Comparison of ENCODE assay signal across 8 mouse cellular contexts in the genomic region with DNA sequence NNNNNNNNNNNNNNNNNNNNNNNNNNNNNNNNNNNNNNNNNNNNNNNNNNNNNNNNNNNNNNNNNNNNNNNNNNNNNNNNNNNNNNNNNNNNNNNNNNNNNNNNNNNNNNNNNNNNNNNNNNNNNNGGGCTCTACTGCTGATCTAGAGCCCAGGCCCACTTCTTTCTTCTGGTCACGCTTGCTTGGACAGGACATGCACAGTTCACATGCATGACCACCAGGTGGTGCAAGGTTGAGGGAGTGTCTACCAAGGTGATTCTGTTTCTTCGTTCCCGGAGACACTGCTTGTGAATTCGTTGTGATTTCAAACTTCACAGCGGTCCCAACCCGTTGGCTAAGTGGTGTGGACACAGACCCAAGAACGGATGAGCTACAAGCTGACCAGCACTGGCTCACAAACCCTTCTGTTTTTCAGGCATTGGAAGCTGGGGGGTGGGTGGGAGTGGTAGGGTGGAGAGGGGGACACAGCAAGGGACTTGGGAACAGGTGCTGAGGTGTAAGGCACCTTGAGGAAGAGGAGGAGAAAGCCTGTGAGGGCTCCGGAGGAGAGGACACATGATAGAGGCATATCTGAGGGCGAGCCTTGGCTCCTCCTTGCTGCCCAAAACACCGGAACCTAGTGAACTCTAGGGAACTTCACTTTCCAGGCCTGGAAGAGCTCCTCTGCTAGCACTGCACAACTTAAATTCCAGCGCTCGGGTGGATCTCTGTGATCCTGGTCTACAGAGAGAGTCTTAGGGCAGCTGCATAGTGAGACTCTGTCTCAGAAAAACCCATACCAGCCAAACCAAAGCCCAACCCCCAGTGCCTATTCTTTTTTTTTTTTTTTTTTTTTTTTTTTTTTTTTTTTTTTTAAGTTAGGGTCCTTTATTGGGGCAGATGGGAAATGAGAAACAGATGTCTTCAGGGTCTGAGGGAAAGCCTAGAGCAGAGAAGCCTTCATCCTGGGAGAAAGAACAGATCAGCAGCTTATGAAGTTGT. TPM values are rescaled to one million over a fixed set of nuclear protein-coding genes. Genes with fewer than 3 reads are reported as not detected.
DNase-seq lines count a peak whose midpoint lies in the region; ATAC-seq and TF ChIP-seq lines count a peak whose summit lies in the region.

No protein-coding gene starts in this region.

- peaks cover 2% of the 10 kb centered on the region for H3K9me3 ChIP-seq in CH12.LX (replicated peaks; ENCODE audit: low read length)
- no peaks in the 10 kb centered on the region for H3K9me3 ChIP-seq in forebrain, embryonic 10.5 days
- no peaks in the 10 kb centered on the region for H3K9me3 ChIP-seq in heart, embryonic 16.5 days (replicated peaks; ENCODE audit: control insufficient read depth, low read length)
- no peaks in the 10 kb centered on the region for H3K9me3 ChIP-seq in lung, embryonic 14.5 days (ENCODE audit: low read depth, low read length)

- no peak; the same call in 1 of the 2 replicates for TF ChIP-seq EP300 in CH12.LX (IDR thresholded peaks at IDR 0.05; ENCODE audit: low read length)

- WGBS in forebrain, embryonic 10.5 days = 19% methylated on average over 12 of the region's 12 CpGs
- 12% methylated on average over 12 of the region's 12 CpGs for WGBS in heart, embryonic 16.5 days
- WGBS in lung, embryonic 14.5 days = 17% methylated on average over 12 of the region's 12 CpGs
- WGBS in olfactory bulb, adult 2 months = 24% methylated on average over 12 of the region's 12 CpGs

- DNase-seq in CH12.LX (ENCODE audit: extremely low read depth) = peak; percentile 93
- DNase-seq in forebrain, embryonic 10.5 days (ENCODE audit: extremely low spot score, low spot score) = peak; percentile 79
- peak; percentile 85 to 87 for DNase-seq in kidney, postnatal 25 days
- peak; percentile 91 for DNase-seq in lung, embryonic 14.5 days
- DNase-seq in thymus, postnatal 0 days (ENCODE audit: low spot score) = peak; percentile 83

- H3K4me3 ChIP-seq in CH12.LX (replicated peaks in 1 of 3; ENCODE audit: low read depth in 2 of 3, low read length in 2 of 3, poor library complexity in 1 of 3) = peak overlapping the region in 1 of 3 experiments; percentile 33
- peak overlapping the region; percentile 36 for H3K4me3 ChIP-seq in brown adipose tissue, adult 24 weeks (ENCODE audit: insufficient read depth, low read depth, low read length)
- peak overlapping the region; percentile 26 for H3K4me3 ChIP-seq in forebrain, embryonic 10.5 days
- peak overlapping the region; percentile 34 for H3K4me3 ChIP-seq in heart, embryonic 16.5 days (ENCODE audit: low read length)
- peak overlapping the region; percentile 18 for H3K4me3 ChIP-seq in lung, embryonic 14.5 days (ENCODE audit: low read depth, low read length)
- H3K4me3 ChIP-seq in olfactory bulb, adult 2 months (ENCODE audit: insufficient read depth, low read depth, low read length) = no peak overlapping the region

- H3K4me2 ChIP-seq in CH12.LX (ENCODE audit: insufficient read depth, low read depth, poor library complexity, severe bottlenecking) = peak overlapping the region; percentile 27
- peak overlapping the region; percentile 66 for H3K4me2 ChIP-seq in heart, embryonic 16.5 days (ENCODE audit: low read depth, low read length)
- peak overlapping the region; percentile 55 for H3K4me2 ChIP-seq in lung, embryonic 14.5 days

- no peaks in the 10 kb centered on the region for H3K79me2 ChIP-seq in CH12.LX (replicated peaks; ENCODE audit: control insufficient read depth, extremely low read depth, insufficient read depth, poor library complexity, severe bottlenecking)

- H3K27me3 ChIP-seq in CH12.LX (replicated peaks) = no peaks in the 10 kb centered on the region
- 0 out of 2 replicates have a peak, but pooled peaks cover 3% of the 10 kb centered on the region for H3K27me3 ChIP-seq in forebrain, embryonic 10.5 days (ENCODE audit: poor library complexity, severe bottlenecking)
- H3K27me3 ChIP-seq in heart, embryonic 16.5 days (ENCODE audit: control insufficient read depth, insufficient read depth, low read length) = no peaks in the 10 kb centered on the region
- no peaks in the 10 kb centered on the region for H3K27me3 ChIP-seq in lung, embryonic 14.5 days (ENCODE audit: insufficient read depth, low read length)

- H3K9ac ChIP-seq in CH12.LX (ENCODE audit: insufficient read depth, low read depth) = no peak overlapping the region
- peak overlapping the region; percentile 60 for H3K9ac ChIP-seq in heart, embryonic 16.5 days (ENCODE audit: low read length)
- 0 out of 2 replicates have a peak overlapping the region, but pooled peaks have one; percentile 10 for H3K9ac ChIP-seq in lung, embryonic 14.5 days

- no peaks in the 10 kb centered on the region for H3K36me3 ChIP-seq in CH12.LX (replicated peaks in 1 of 2; ENCODE audit: control insufficient read depth in 1 of 2, insufficient read depth in 1 of 2, low read length in 1 of 2)
- H3K36me3 ChIP-seq in forebrain, embryonic 10.5 days (replicated peaks) = no peaks in the 10 kb centered on the region
- H3K36me3 ChIP-seq in heart, embryonic 16.5 days (ENCODE audit: control insufficient read depth, insufficient read depth) = no peaks in the 10 kb centered on the region
- H3K36me3 ChIP-seq in lung, embryonic 14.5 days (ENCODE audit: insufficient read depth) = no peaks in the 10 kb centered on the region

- H3K27ac ChIP-seq in CH12.LX (ENCODE audit: insufficient read depth, low read depth) = peak overlapping the region; percentile 56; the same call in 1 of the 2 replicates
- H3K27ac ChIP-seq in brown adipose tissue, adult 24 weeks (replicated peaks; ENCODE audit: low read depth, low read length) = no peak overlapping the region
- peak overlapping the region; percentile 67 for H3K27ac ChIP-seq in forebrain, embryonic 10.5 days
- H3K27ac ChIP-seq in heart, embryonic 16.5 days (ENCODE audit: low read length) = peak overlapping the region; percentile 20; the same call in 1 of the 2 replicates
- H3K27ac ChIP-seq in lung, embryonic 14.5 days (ENCODE audit: low read depth) = peak overlapping the region; percentile 52; the same call in 1 of the 2 replicates
- no peak overlapping the region for H3K27ac ChIP-seq in olfactory bulb, adult 2 months (ENCODE audit: insufficient read depth, low read depth, low read length)

- in situ Hi-C loops in CH12.LX (cut with MboI; ENCODE audit: low pct_ligation_motif_present, low pct_unique_long_range_greater_than_20kb, low sequenced_read_pairs) = loop anchor here (5.0 kb wide), 2 partner anchors 133 to 348 kb away; a partner anchor contains a TSS

- no peak for TF ChIP-seq POLR2A in CH12.LX (IDR thresholded peaks at IDR 0.05; ENCODE audit: low read depth, low read length)
- no peak for TF ChIP-seq POLR2A in olfactory bulb, adult 2 months (IDR thresholded peaks at IDR 0.05; ENCODE audit: insufficient read depth, low read depth, low read length)

- H3K4me1 ChIP-seq in CH12.LX (ENCODE audit: control insufficient read depth in 1 of 2, insufficient read depth in 2 of 2) = peaks cover 10 to 50% of the 10 kb centered on the region in 2 experiments
- no peaks in the 10 kb centered on the region for H3K4me1 ChIP-seq in brown adipose tissue, adult 24 weeks (ENCODE audit: control insufficient read depth, insufficient read depth, insufficient read length, low read length)
- peaks cover 34% of the 10 kb centered on the region for H3K4me1 ChIP-seq in forebrain, embryonic 10.5 days
- H3K4me1 ChIP-seq in heart, embryonic 16.5 days (ENCODE audit: control insufficient read depth, insufficient read depth, low read length) = peaks cover 5% of the 10 kb centered on the region
- peaks cover 4% of the 10 kb centered on the region; the same call in 1 of the 2 replicates for H3K4me1 ChIP-seq in lung, embryonic 14.5 days (ENCODE audit: insufficient read depth)
- H3K4me1 ChIP-seq in olfactory bulb, adult 2 months (ENCODE audit: control insufficient read depth, insufficient read depth, low read length) = peaks cover 11% of the 10 kb centered on the region

- dilution Hi-C loops in CH12.LX (cut with MboI; ENCODE audit: extremely low pct_ligation_motif_present, extremely low pct_unique_long_range_greater_than_20kb, low sequenced_read_pairs) = no loop called here

- TF ChIP-seq RAD21 in CH12.LX (IDR thresholded peaks at IDR 0.05; ENCODE audit: low read depth, low read length) = peak; percentile 89

- peak; percentile 80 to 96 for TF ChIP-seq CTCF in CH12.LX (conservative IDR thresholded peaks at IDR 0.05 in 1 of 2, IDR thresholded peaks at IDR 0.05 in 1 of 2; ENCODE audit: low read depth in 2 of 2, low read length in 2 of 2)
- peak; percentile 98 for TF ChIP-seq CTCF in lung, embryonic 14.5 days (IDR thresholded peaks at IDR 0.05; ENCODE audit: low read depth)
- TF ChIP-seq CTCF in olfactory bulb, adult 2 months (IDR thresholded peaks at IDR 0.05; ENCODE audit: insufficient read depth, low read depth, low read length) = peak; percentile 62

- peak; percentile 66 for ATAC-seq in heart, embryonic 16.5 days (replicated peaks; ENCODE audit: extremely low read depth, insufficient read depth, low FRiP score)
- ATAC-seq in lung, embryonic 14.5 days (ENCODE audit: insufficient read depth) = peak; percentile 44

RNA-seq across cellular contexts. Expression of a gene that starts 16.8 kb away (rescaled TPM):
- total RNA-seq in CH12.LX (2012; rRNA removed) (93.4 and 108 TPM in 2 replicates), CH12.LX (2014; rRNA removed) (182 and 183 TPM in 2 replicates)
- 111 and 118 TPM in 2 replicates for polyA plus RNA-seq in CH12.LX (2012; ENCODE audit: insufficient read length, low read depth)
- polyA plus RNA-seq in brown adipose tissue, adult 24 weeks (2012; ENCODE audit: insufficient read depth, insufficient read length, missing spikeins) = 35.8 and 42.9 TPM in 2 replicates
- polyA plus RNA-seq in forebrain, embryonic 10.5 days (2016; fragmentation: Nextera tagmentation; extraction: Ambion mirVana) = 196 and 198 TPM in 2 replicates
- polyA plus RNA-seq in heart, embryonic 16.5 days (2015; fragmentation: Nextera tagmentation; extraction: Ambion mirVana) = 101 and 102 TPM in 2 replicates
- 159 and 165 TPM in 2 replicates for polyA plus RNA-seq in lung, embryonic 14.5 days (2014; fragmentation: Nextera tagmentation; extraction: Ambion mirVana)
- not detected in 2 replicates for polyA plus RNA-seq in olfactory bulb, adult 2 months (2012; ENCODE audit: insufficient read depth, insufficient read length, low replicate concordance, missing spikeins)
- polyA plus RNA-seq in thymus, postnatal 0 days (2015; fragmentation: Nextera tagmentation; extraction: Ambion mirVana) = 158 and 161 TPM in 2 replicates

RNA-seq across cellular contexts. Expression of a gene that starts 52.6 kb away (rescaled TPM):
- total RNA-seq in CH12.LX (2012; rRNA removed) (67.9 and 127 TPM in 2 replicates), CH12.LX (2014; rRNA removed) (117 and 170 TPM in 2 replicates)
- polyA plus RNA-seq in CH12.LX (2012; ENCODE audit: insufficient read length, low read depth) = 412 and 485 TPM in 2 replicates
- polyA plus RNA-seq in brown adipose tissue, adult 24 weeks (2012; ENCODE audit: insufficient read depth, insufficient read length, missing spikeins) = 160 and 462 TPM in 2 replicates
- 570 and 635 TPM in 2 replicates for polyA plus RNA-seq in forebrain, embryonic 10.5 days (2016; fragmentation: Nextera tagmentation; extraction: Ambion mirVana)
- 238 and 262 TPM in 2 replicates for polyA plus RNA-seq in heart, embryonic 16.5 days (2015; fragmentation: Nextera tagmentation; extraction: Ambion mirVana)
- polyA plus RNA-seq in lung, embryonic 14.5 days (2014; fragmentation: Nextera tagmentation; extraction: Ambion mirVana) = 386 and 393 TPM in 2 replicates
- polyA plus RNA-seq in olfactory bulb, adult 2 months (2012; ENCODE audit: insufficient read depth, insufficient read length, low replicate concordance, missing spikeins) = 375 TPM in 1 of 2 replicates, not detected in the other
- 410 and 488 TPM in 2 replicates for polyA plus RNA-seq in thymus, postnatal 0 days (2015; fragmentation: Nextera tagmentation; extraction: Ambion mirVana)

Comparison
In these comparisons a context has a peak if more than half of its experiments do, and no peak if none do; other contexts are left out.
1. H3K27ac ChIP-seq: peak in CH12.LX (single experiment), forebrain, embryonic 10.5 days (single experiment), heart, embryonic 16.5 days (single experiment) and lung, embryonic 14.5 days (single experiment); none in brown adipose tissue, adult 24 weeks (single experiment) and olfactory bulb, adult 2 months (single experiment).
2. RNA of a gene that starts 16.8 kb away (polyA plus RNA-seq): 196 to 198 TPM in forebrain, embryonic 10.5 days, 159 to 165 TPM in lung, embryonic 14.5 days, 158 to 161 TPM in thymus, postnatal 0 days, 111 to 118 TPM in CH12.LX, 101 to 102 TPM in heart, embryonic 16.5 days and 35.8 to 42.9 TPM in brown adipose tissue, adult 24 weeks; not detected in olfactory bulb, adult 2 months; every median in the first group is over 10 times any median in the second.
3. Peak in every context shown above with its lines, with median percentiles within 50 percentile points of each other: DNase-seq, H3K4me2 ChIP-seq and CTCF ChIP-seq.